Mouse (Mus musculus): ENCODE measurements around the gene Adamts2.

DNA sequence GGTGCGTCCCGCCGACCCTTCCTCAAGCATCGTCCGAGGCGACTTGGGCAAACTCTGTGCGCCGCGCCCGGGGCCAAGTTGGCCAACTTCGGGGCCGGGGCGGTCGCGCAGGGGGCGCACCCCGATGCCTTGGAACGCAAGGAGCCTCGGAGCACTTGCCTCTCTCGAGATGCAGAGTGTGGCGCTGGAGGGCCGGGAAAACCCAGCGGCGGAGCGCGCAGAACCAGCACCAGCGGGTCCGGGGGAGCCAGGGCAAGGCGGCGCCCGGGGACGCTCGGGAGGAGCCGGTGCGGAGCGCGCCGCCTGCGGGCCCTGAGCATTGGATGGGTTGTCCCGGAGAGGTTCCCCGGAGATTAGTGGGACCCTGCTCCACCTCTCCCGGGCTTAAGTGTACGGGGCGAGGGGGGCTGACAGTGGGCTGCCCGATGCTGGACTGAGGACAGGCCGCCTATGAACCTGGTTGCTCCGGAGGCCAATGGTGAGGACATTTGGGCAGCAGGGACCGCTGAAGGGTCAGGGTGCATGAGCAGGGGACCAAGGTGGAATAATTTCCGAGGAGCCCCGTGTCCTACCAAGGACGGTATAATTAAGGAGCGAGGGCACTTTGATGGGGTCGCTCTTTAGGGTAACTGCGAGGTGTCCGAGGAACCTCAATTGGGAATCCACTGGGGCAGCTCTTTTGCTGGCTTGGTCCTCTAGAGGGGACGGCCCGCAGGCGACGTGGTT is 635 bp downstream of the Adamts2 start:
- TF ChIP-seq CTCF (IDR thresholded peaks at IDR 0.05; ENCODE audit: extremely low read depth, insufficient read depth, low read length) = no peak
- no peak for TF ChIP-seq POLR2A (IDR thresholded peaks at IDR 0.05; ENCODE audit: extremely low read depth, insufficient read depth, low read length)

Data from cortical plate, adult 2 months (tissue).